Mouse (Mus musculus) embryo, embryonic 11.5 days (tissue): ENCODE results near the gene Galp.
A peak's percentile ranks its signal among the peaks of the same experiment; 100 is the strongest.

Source experiments
- DNase-seq: peaks from one replicate; pipeline ENCODE4 v3.0.0-alpha.2; 2012; ENCODE audit warnings: low read depth, low spot score

Gene Galp

DNA sequence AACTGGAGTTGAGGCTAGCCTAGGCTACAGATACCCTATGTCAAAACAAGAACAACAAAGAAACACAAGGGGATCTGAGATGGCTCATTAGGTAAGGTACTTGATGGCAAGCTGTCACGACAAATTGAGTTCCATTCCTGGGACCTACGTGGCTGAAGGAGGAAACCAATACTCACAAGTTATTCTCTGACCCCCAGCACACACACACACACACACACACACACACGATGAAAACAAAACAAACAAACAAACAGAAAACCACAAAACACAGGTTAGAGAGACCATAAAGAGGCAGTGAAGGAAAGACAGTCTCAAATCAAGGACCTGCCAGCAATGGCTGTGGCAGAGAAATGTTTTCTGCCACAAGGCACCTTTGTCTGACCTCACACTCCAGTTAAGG is at the start of gene Galp:
Gene Galp (plus strand): TSS at position 301 of the 400 bp plus-strand sequence.
- no peak for DNase-seq

DNA sequence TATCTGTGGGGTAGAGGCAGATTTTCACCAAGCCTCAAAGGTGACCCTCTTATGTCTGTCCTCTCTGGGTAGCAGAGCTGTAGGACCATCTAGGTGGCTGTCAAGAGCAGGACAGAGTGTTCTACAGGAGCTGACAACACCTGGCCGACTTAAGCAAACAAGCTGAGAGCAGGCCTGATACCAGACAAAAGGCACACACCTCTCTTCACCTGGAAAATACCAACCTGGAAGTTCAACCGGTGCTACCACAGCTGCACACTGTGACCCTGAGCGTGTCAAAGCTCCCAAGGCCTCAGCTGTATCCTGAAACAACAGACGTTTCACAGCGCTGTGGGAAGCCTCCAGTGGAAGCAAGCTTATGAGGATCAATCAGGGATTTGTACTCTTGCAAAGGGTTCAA is 49.2 kb upstream of the Galp start:
- no peak for DNase-seq

DNA sequence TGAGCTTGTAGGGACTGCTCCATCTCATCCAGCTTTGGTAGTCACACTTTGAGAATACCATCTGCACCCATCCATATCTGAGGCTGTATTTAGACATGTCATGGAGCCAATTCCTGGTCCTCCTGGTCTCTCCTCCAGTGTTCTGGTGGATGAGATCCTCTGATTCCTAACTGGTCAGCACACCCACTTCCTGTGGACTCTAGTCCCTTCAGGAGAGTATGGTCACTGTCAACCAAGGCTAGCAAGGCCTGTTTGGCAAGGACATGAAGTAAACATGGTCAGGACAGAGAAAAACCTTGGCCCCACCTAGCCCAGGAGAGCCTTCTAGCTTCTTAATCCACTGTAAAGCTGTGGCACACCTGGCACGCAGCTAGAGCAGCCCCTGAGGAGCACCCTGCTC is 45.6 kb upstream of the Galp start:
- DNase-seq, result no peak

DNA sequence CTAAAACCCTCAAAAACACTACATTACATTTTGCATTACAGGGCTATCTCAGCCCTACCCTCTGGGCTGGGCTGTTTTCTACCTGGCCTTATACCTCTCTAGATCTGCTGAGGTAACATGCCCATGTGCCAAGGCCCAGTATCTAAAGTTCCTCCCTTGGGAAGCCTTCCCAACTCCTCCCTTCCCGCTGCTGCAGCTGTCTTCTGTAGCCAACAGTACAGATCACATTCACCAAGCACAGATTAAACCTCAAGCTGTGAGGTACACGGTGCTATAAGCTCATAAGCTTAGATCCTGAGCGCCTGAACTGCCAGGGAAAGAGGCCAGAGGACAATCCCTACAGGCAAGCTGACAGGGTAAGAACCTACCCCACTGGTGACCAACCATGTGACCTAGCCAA is 44.9 kb upstream of the Galp start:
- DNase-seq, result no peak

DNA sequence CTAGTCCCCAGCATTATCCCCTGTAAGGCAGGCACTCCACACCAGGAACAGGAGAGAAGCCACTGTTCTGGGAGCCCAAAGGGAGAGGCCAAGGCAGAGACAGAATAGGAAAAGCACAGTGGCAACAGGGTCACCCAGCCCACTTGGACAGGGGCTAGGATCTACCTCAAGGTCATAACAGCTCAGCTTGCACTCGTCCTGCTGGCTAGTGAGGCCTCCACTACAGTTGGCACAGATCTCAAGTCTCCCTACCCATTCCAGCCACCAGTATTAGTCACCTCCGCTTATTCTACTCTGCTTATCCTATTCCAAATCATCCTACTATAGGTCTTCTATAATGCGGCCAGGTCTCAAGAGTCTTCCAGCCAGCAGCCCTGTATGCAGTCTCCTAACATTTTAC is 43.8 kb upstream of the Galp start:
- DNase-seq, result no peak

DNA sequence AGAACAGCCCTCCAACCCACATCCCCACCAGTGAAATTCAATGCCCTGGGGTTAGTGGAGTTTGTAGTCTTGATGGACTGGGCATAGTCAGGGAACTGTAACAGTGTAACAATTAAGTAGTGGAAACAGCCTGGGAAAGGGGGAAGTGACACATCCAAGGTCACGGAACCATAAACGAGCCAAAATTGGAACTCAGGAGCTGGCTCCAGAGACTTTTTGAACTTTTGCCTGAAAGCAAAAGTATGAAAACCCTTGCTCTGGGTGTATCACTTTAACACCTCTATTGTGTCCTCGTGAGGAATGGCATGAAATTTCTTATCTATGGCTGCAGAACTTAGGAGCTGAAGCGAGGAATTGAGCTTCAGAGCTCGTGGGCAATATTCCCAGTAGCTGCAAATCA is 42.7 kb upstream of the Galp start:
- DNase-seq, result no peak

DNA sequence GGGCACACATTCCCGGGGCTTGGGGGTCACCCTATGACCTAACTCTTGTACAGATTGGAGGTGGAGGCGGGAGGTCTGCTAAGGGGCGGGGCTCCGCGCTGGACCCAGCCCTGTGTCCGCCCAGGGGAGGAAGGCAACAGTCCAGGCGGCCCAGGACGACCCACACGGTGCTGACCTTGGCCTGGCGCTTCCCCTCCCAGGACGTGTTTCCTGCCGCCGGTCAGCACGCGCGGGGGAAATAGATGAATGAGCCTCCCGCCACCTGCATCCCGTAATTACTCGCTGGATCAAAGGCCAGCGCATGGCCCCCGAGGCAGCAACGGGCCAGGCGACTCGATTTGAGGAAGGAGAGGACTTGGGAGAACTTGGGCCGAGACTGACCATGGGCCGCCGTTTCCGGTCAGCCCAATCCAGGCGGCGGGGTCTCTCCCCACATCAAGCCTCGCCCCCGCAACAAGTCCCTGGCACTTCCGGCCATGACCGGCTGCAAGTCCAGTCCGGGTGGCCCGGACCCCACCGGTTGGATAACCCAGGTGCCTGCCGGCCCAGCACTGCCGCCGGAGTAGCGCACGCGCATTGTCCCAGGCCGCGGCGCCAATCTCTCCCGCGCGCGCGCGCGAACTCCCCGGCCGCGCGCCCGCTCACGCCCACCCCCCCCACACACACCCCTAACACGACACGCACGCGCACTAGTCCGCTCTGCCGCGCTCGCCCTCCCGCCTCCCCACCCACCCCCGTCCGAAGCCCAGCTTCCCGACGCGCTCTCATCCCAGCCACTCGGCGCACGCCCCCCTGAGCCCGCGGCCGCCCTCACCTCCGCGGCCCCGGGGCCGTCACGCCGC is 41.6 kb upstream of the Galp start:
- DNase-seq, result peak; percentile 80

DNA sequence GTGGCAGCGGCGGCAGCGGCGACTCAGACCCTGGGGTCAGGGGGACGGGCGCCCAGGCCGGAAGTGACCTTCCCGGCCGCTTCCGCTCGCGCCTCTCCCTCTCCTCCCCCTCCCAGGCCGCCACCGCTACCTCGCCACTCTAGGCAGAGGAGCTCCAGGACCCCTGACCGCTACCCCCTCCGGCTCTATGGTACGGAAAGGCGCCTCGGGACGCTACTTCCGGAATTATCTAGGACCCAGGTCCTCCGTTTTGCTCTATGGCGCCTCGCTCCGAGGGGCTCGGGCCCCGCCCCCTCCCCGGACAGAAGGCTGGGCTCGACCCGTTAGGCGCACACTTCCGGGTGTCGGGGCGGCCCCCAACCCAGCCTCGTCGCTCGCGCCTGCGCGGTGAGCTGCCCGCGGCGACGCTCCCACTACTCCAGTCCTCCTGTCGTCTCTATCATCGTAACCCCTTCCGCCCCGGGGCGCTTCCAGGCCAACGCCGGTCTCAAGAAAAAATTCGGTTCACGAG is 40.9 kb upstream of the Galp start, which contains the start of gene Zfp787:
Gene Zfp787 (minus strand): TSS at position 97 of the 511 bp plus-strand sequence.
- DNase-seq, result peak; percentile 90

DNA sequence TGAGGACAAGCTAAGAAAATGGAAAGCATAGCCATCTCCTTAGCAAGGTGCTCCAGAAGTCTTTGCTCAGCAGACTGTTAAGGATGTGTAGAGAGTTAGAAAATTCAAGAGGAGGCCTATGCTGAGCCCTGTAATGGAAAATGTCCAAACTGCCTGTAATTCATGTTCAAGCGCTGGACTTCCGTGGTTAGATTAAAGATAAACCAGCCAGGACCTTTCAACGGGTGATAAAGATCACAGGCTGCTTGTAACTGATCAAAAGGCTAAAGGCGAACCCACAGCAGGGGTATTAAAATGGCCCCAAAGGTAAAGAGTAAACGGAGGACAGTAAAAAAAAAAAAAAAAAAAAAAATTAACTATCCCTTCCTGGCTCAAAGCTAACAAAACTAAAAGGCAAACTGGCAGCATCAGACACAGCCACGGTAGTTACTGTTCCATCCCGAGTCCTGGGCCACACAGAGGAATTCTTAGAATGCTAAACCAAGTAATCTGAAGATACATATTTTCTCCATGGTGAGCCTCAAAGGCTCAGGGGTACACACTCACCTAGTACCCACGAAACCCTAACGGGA is 39.9 kb upstream of the Galp start:
- no peak for DNase-seq

DNA sequence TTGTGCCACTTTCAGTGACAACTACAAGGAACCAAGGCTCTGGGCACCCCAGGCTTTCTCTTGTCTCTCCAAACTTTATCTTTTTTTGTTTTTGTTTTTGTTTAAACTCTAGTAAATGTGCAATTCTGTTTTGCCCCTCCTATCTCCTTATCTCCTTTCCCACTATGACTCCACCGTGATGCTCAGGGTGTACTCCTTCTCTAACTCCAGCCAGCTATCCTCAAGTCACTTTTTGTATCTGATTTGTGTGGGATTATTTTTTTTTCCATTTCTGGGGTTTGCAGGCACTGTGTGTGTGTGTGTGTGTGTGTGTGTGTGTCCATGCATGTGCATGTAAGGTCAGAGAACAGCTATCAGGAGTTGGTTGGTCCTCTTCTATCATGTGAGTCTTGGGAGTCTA is 39.4 kb upstream of the Galp start:
- DNase-seq, result no peak

DNA sequence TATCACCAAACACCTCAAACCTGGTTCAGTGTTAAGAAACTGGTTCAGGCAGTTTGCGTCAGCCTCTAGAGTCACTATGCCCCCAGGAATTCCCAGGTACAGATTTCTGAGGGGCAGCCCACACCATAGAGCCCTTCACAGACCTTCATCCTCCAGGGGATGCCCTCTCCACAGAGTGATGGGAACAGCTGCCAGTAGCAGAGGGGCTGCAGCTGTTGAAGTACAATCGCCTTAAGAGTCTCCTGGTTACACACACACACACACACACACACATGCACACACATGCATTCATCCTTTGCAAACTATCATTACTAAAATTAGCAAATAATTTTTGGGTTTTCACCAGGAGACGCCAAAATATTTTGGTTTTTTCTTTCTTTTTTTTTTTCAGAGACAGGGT is 37.3 kb upstream of the Galp start:
- DNase-seq, result no peak

DNA sequence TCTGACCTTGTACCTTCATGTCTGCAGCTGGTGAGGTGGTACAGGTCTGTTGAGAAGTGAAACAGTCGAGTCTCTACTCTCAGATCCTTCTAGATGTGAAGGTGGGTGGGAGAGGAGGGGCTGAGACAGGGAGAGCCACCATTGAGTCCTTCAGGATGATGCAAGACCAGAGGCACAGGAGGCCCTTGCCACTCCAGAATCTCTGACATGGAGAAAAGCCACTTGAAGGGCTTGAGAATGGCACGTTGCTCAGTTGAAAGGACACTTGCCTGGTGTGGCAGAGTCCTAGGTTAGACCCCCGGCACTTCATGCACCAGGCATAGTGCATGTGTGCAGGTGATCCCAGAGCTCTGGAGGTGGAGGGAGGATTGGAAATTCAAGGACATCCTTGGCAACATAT is 35.3 kb upstream of the Galp start:
- DNase-seq, result no peak

DNA sequence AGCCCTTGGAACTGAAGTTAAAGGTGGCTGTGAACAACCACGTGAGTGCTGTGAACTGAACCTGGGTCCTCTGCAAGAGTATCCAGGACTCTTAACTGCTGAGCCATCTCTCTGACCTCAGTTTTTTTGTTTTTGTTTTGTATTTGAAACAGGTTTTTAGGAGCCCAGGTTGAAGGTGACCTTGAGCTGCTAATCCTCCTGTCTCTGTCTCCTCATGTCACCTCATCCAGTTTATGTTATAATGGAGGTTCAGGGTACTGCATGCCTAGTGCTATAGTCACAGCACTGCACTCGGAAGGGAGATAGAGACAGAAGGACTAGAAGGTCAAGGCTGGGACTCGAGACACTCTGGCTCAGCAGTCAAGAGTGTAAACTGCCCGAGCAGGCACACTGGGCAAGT is 34.7 kb upstream of the Galp start:
- no peak for DNase-seq

DNA sequence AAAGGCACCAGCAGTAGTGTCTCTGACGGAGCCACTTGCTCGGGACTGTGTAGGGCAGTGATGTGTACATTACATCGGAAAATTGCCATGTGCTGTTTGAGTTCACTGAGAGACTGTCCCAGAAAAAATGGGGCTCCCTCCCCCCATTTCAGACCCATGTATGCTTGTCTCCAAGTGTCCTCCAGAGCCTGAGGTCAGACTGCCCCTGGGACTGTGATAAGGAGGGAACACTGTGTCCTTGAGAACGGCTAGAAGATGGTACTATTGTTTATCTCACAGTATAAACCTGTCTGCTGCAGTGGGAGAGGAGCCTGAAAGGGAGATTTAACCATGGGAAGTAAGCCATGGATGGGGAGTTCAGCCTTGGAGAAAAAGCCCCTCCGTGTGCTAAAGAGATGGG is 32.2 kb upstream of the Galp start:
- DNase-seq, result no peak

DNA sequence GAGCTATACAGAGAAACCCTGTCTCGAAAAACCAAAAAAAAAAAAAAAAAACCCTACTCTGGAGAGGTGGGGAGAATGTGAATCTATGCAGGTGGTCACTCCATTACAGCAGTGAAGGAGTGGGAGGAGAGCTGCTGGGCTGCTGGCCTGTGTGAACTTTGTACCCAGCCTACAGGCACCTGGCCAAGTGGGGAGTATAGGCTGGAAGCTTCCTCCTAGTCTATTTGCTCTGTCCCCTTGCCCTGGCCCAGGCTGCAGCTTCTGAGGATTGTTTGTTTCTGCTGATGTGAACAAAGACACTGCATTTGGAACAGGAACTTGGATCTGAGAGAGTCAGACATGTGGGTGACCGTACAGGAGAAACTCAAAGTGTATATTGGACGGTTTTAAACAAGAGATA is 27.5 kb upstream of the Galp start:
- DNase-seq, result no peak

DNA sequence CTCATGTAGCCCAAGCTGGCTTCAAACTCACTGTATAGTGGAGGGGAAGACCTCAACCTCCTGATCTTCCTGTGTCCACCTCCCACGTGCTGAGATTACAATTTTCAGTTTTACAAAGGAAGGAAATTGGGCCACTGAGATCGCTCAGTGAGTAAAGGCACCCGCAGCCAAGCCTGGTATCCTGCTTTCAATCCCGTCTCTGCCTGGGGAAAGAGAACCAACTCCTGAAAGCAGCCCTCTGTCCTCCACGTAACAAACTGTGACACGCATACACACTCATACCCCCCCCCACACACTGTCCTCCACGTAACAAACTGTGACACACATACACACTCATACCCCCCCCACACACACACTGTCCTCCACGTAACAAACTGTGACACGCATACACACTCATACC is 26.5 kb upstream of the Galp start:
- DNase-seq, result no peak

DNA sequence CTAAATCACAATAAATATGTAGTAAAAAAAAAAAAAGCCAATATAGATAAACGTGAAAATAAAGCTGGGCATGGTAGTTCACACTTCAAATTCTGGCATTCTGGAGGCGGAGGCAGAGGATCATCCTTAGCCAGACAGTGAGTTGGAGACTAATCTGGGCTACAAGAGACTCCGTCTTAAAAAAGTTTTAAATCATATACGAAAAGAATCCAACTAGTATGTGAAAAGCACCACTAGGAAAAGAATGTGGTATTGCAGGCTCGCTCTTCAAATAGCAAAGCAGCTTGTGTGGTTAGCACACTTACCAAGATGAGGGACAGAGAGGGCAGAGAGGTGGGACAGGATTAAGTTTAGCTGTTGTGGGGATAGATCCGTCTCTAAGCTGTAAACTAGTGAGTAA is 26.0 kb upstream of the Galp start:
- DNase-seq, result no peak

DNA sequence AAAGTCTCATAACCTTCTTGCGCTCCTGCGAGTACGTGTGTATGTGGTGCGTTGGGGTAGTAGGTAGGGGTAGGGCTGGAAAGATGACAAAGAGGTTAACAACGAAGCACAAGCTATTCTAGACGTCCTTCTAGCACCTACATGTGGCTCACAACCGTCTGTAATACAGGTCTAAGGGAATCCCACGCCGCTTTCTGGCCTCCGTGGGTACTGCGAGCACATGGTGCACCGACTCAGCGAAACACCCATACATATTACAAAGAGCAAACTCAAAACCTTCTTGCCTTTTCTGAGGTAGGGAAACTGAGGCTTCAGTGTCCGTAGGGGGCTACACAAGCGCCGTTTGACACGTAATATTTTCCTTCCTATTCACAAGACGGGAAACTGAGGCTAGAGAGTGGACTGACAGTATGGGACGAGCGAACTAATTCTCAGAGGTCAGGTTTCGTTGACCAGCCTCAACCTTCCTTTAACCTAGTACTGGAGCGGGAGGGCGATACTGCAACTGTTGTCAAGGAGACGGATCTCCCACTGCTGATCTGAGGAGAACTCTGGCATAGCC is 25.4 kb upstream of the Galp start:
- no peak for DNase-seq

DNA sequence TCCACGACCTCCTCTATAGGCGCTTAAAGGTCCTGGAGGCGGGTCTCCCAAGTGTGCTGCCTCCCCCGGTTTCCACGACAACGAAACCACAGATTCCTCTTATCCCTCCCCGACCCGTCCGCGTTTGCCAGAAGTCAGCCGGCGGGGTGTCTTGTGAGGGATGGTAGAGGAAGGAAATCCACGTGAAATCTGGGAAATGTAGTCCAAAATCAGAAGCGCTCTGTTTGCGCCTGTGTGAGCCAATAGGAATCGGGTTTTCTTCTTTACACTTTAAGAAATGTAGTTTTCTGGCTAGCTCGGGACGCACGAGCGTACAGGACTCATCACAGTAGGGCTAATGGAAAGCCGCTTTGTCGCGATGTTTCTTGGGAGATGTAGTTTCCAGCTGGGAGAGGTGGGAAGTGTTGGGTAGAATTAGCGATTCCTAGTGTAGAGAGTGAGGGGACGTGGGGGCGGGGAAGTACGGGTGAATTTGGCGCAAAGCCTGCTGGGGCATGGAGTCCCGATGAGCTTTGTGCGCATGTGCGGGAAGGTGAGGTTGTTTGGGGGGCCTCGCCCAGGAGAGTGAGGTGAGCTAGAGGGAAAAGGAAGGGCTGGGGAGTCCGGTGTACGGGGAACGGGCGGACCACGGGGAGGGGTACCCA is 24.8 kb upstream of the Galp start, which contains the start of gene Zfp444:
Gene Zfp444 (plus strand): TSS at position 221 of the 644 bp plus-strand sequence.
- DNase-seq, result peak; percentile 97

DNA sequence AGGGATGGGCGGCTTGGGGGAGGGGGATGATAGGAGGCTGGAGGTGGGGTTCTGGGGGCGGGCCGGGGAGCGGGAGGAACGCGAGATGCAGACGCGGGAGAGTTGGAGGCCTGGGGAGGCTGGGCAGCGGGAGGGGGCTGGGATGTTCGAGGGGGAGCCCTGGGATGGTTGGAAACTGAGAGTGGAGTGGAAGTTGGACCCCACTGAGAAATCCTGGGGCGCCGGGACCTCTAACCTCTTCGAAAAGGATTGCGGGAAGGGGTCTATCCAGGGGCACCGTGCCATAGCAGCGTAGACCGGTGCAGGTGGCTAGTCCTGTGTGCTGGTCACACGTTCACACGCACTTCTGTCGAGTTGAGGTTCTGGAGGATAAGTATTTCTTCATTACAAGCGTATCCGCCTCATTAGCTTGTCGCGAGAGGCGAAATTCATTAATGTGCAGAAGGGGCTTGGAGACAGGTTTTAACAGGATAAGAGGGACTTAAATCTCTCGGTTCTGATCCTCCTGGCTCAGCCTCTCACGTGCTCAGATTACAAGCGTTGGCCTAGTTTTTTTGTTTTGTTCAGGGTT is 24.1 kb upstream of the Galp start:
- DNase-seq, result no peak

DNA sequence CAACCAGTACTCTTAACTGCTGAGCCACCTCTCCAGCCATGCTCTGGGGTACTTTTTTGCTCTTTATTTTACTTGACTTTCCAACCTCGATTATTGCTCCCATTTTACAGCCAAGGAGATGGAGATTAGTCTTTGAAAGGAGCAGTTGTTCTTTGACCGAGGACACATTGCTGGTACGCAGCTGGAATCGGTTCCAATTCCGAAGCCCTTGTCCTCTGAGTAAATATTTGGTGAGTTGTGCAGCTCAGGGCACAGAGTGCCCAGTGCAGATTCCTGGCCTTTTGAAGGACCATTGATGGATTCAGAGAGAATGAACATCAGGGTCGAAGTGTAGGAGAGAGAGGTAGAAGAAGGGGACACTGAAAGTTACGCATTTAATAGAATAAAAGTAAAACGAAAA is 23.0 kb upstream of the Galp start:
- no peak for DNase-seq
